Mouse (Mus musculus) kidney, adult 2 months (tissue): Measurements from ENCODE around the gene Abtb2. TPM values are rescaled to one million over a fixed set of nuclear protein-coding genes. Genes with fewer than 3 reads are reported as not detected.

Source experiments
- DNase-seq: peaks from one replicate; pipeline ENCODE4 v3.0.0; 2021
- H3K27ac ChIP-seq: fragments of 200-500 bp; 2 replicates; pipeline ENCODE4 v1.5.1; 2012; ENCODE audit warnings: low read depth, low read length, control low read depth, inconsistent platforms; ENCODE audit not compliant: insufficient read depth
- H3K27me3 ChIP-seq: fragments of 200-500 bp; replicated peaks from 2 replicates; pipeline ENCODE4 v1.6.1; 2012; ENCODE audit warnings: mild to moderate bottlenecking, moderate library complexity, low read length, inconsistent platforms; ENCODE audit not compliant: control insufficient read depth, insufficient read depth
- H3K36me3 ChIP-seq: fragments of 200-500 bp; 2 replicates; pipeline ENCODE4 v1.6.1; 2012; ENCODE audit warnings: mild to moderate bottlenecking, moderate library complexity, low read length, inconsistent platforms; ENCODE audit not compliant: control insufficient read depth, insufficient read depth
- H3K4me1 ChIP-seq: fragments of 200-500 bp; 2 replicates; pipeline ENCODE4 v1.6.1; 2011; ENCODE audit warnings: low read length; ENCODE audit not compliant: control insufficient read depth, insufficient read depth
- H3K4me3 ChIP-seq: fragments of 200-500 bp; 2 replicates; pipeline ENCODE4 v1.5.1; 2011; ENCODE audit warnings: mild to moderate bottlenecking, low read depth, low read length, control low read depth; ENCODE audit not compliant: insufficient read depth
- CTCF ChIP-seq: fragments of 200-500 bp; conservative IDR thresholded peaks from 2 replicates; pipeline ENCODE4 v1.5.1; 2011; ENCODE audit warnings: low read depth, mild to moderate bottlenecking, control low read depth, low read length, moderate library complexity, mixed read lengths; ENCODE audit not compliant: insufficient read depth, insufficient read length
- POLR2A ChIP-seq: fragments of 200-500 bp; IDR thresholded peaks from one replicate; pipeline ENCODE4 v1.6.1; 2011; ENCODE audit warnings: low read depth, low read length, control low read depth
- WGBS: fragments of 180-500 bp; shearing (Covaris S2); methylation state at CpG from one replicate; pipeline ENCODE4 v1.1.7; 2018; 5-methylcytosine and 5-hydroxymethylcytosine counted together
- polyA plus RNA-seq: library from polyadenylated mRNA; depleted of rRNA; stranded (reverse); fragments of >200 nt; gene quantifications from 2 replicates; pipeline ENCODE4 v1.2.3, GENCODE M21; 2012

The Abtb2 gene
- polyA plus RNA-seq, 1 experiment = 11.6 TPM

DNA sequence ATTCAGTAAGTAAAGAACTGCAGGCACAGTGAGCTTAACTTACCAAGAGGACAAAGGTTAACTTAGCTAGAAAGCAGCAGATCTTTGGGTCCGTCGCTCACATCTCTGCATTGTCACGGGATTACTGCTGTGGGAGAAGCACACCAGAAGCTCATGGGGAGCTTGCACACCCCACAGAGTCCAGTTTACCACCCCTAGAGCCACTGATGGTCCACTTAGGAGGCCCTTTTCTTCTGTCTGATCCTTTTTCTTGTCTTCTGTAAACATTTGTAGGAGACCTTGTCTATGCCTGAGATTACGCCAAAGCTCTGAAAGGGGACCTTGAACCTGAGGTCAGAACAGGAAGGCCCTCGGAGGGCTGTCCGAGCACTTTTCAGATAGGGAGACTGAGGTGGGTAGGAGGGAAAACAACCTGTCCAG, 28.5 kb downstream of the Abtb2 start:
- 64% methylated on average over 6 of the region's 6 CpGs for WGBS
- no peak for TF ChIP-seq CTCF
- no peak for TF ChIP-seq POLR2A
- no peaks in the 10 kb centered on the region for H3K36me3 ChIP-seq
- peak overlapping the region; percentile 85 for H3K27ac ChIP-seq
- no peaks in the 10 kb centered on the region for H3K27me3 ChIP-seq
- no peak overlapping the region for H3K4me3 ChIP-seq
- peaks cover 52% of the 10 kb centered on the region for H3K4me1 ChIP-seq
- peak; percentile 86 for DNase-seq

DNA sequence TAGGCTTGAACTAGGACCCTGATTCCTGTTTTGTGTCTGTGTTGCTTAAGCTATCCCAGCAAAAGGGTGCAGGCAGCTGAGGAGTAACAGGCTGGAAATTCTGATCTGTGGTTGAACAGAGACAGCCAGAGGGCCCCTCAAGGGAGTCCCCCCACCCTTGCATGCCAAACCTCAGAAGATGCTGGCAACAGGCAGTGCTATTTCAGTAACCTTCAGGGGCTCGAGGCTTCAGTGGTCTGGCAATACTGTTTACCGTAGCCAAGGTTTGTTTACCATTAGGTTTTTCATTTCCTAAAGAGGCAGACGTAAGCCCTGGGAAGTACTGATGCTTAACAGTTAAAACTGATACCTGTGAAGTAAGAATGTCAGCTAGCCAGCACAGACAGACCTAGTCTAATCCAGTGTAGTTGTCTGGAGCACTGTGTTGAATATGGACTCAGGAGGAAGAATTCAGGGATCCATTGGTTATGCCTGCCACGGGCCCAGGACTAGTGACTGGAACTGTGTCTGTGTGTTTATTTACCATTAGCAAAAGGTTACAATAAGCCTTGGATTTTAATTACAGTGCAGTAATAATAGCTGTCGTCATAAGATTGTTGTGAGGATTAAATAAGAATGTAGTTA, 29.0 kb downstream of the Abtb2 start:
- peak; percentile 59 for DNase-seq
- Histone ChIP-seq H3K27me3 (no peaks in the 10 kb centered on the region), H3K4me1 (peaks cover 55% of the 10 kb centered on the region), H3K36me3 (no peaks in the 10 kb centered on the region), H3K27ac (peak overlapping the region; percentile 85), H3K4me3 (no peak overlapping the region)
- TF ChIP-seq CTCF (no peak), POLR2A (no peak)
- WGBS = 45% methylated on average over 5 of the region's 5 CpGs

DNA sequence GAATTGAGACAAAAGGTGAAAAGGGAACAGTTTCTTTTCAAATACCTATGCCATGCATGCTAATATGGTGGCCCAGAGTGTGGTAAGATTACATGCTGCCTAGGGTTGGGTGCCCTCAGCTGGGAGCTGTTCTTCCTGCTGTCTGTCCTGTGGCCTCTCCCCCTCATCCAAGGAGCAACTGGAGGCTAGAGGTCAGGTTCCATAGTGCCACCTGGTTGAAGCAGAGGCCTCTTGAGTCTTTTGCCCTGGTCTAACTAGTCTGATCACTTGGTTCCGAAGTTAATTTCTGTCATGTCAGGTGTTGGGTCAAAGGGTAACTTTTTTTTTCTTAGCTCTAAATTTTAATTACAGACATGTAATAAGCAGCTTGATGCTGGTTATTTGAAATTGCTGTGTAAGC, 33.2 kb downstream of the Abtb2 start:
- TF ChIP-seq POLR2A (no peak), CTCF (no peak)
- Histone ChIP-seq H3K4me1 (peaks cover 49% of the 10 kb centered on the region), H3K27me3 (no peaks in the 10 kb centered on the region)

DNA sequence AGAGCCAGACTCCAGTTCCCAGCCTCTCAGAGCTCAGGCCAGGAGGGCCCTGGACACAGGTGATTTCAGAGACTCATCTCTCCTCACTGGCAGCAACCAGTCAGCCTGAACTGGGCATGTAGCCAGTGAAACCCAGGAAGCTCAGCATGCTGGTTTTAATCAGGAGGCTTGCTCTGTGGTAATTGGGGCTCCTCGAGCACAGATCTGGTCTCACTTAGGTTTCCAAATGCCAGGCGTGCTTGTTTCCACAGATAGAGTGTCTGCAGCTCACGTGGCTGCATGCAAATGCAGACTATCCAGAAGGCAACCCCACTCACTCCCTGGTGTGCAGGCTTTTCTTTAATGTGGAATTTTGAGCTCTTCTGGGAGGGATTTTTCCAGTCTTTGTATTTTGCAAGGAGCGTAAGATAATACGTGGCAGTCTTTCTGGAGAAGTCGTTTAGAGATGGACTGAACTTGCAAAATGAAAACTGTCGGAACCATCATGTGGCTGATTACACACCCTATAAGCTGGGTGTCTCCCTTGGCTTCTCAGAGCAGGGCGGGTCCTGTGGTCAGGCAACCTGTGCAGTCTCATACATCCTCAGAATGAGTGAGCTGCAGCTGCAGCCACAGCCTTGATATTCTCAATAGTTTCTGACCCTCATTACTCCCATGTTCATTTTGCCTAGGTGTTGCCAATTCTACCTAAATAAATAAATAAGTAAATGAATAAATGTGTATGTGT, 34.2 kb downstream of the Abtb2 start:
- TF ChIP-seq CTCF (no peak), POLR2A (no peak)
- no peaks in the 10 kb centered on the region for H3K27me3 ChIP-seq
- DNase-seq = peak; percentile 82
- H3K4me1 ChIP-seq = peaks cover 44% of the 10 kb centered on the region
- H3K27ac ChIP-seq = peak overlapping the region; percentile 11; the same call in 1 of the 2 replicates
- no peak overlapping the region for H3K4me3 ChIP-seq
- WGBS = 57% methylated on average over 8 of the region's 8 CpGs
- H3K36me3 ChIP-seq = no peaks in the 10 kb centered on the region

More for the DNA sequence above, 33.2 kb downstream of the Abtb2 start:
- 51% methylated on average over 1 of the region's 1 CpGs for WGBS
- DNase-seq = peak; percentile 81
- peak overlapping the region; percentile 80 for H3K27ac ChIP-seq
- no peaks in the 10 kb centered on the region for H3K36me3 ChIP-seq
- no peak overlapping the region for H3K4me3 ChIP-seq

DNA sequence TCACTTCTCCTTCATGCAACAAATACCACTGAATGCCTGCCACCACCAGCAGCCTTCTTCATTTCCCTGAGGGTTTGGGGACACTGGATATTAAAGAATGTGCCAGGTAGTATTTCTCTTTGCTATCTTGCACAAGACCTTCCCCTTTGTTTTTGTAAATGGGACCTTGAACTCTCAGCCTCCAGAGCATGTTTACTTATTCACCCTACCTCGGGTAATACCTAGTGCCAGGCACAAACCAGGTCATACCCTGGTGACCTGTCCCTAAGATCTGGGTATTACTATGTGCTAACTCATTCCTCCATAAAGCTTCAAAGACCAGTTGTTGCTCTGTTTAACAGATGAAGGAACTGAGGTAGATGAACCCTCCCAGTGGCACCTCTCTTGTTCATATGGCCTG, 35.0 kb downstream of the Abtb2 start:
- DNase-seq = peak; percentile 71
- H3K4me1 ChIP-seq = peaks cover 39% of the 10 kb centered on the region
- H3K27ac ChIP-seq = peak overlapping the region; percentile 30; the same call in 1 of the 2 replicates
- TF ChIP-seq POLR2A = no peak
- no peak for TF ChIP-seq CTCF
- H3K36me3 ChIP-seq = no peaks in the 10 kb centered on the region
- no peaks in the 10 kb centered on the region for H3K27me3 ChIP-seq
- WGBS = 11% methylated on average over 1 of the region's 1 CpGs
- no peak overlapping the region for H3K4me3 ChIP-seq

DNA sequence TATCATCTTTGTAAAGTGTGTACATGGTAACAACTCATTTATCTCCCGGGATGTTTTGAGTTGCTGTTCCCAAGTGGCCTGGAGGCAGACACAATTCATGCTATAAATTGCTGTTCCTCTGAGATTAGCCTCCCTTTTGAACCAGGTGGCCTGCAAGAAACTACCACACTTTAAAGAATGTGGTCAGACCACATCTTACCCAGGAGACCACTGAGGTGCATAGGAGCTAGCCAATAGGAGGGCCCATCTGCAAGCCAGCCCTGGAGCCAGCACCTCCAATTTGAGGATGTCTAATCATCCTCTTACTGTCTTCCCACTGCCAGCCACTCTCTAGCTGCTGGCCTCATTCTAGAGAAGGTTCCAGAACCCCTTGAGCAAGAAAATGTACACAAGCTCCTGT, 35.4 kb downstream of the Abtb2 start:
- Histone ChIP-seq H3K27ac (no peak overlapping the region), H3K4me3 (no peak overlapping the region), H3K36me3 (no peaks in the 10 kb centered on the region), H3K4me1 (peaks cover 37% of the 10 kb centered on the region), H3K27me3 (no peaks in the 10 kb centered on the region)
- no peak for DNase-seq
- no peak for TF ChIP-seq POLR2A
- TF ChIP-seq CTCF = no peak
- 53% methylated on average over 1 of the region's 1 CpGs for WGBS

DNA sequence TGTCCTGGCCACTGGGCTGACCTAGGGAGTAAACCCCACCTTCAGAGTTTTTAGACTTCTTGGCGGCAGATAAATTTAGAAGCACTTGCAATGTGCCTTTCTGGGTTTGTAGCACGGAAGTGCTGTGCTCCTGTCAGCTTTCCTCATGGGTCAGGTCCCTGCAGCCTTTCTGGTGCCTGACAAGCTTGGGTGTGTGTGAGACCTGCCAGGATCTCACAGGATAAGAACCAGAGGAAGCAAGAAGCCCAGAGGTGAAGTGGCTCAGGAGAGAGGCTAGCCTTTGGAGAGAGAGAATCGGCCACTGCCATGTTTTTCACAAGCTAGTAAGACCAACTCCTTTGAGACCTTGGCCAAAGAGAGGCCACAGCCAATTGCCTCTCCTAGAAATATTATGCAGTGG, 37.1 kb downstream of the Abtb2 start:
- peaks cover 26% of the 10 kb centered on the region for H3K4me1 ChIP-seq
- TF ChIP-seq POLR2A (no peak), CTCF (no peak)
- no peak overlapping the region for H3K4me3 ChIP-seq
- H3K27me3 ChIP-seq = no peaks in the 10 kb centered on the region
- DNase-seq = no peak
- WGBS = 75% methylated on average over 3 of the region's 3 CpGs
- no peaks in the 10 kb centered on the region for H3K36me3 ChIP-seq
- no peak overlapping the region for H3K27ac ChIP-seq
